Mouse (Mus musculus) hindlimb bud, embryonic 11.5 days (tissue): ENCODE results near the gene Cfap77.
"Not testable (repeated sequence)": the region's sequence is repeated elsewhere in the genome, so short reads cannot be mapped to it uniquely, and the experiment has no call there.

Experiments
- DNase-seq: peaks from one replicate; pipeline ENCODE4 v3.0.0-alpha.2; 2012; ENCODE audit warnings: low read depth, low spot score; ENCODE audit errors: extremely low spot score

The Cfap77 gene

DNA sequence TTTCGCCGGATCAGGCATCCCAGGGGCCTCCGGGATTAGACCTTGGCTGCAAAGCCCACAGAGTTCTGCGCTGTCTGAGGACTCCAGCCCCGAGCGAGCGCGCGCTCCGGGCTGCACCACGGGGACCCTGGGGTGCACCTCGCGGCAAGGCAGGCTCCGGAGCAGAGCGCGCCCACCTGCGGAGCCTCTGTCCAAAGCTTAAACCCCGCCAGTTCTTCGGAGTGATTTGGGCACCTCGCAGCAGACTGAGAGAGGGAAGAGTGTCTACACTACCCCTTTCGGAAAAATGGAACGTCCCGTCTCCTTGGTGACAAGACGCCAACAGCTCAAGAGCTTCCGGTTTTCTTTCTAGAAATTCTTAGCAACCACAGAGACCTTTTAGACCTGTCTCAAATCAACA lies at the start of gene Cfap77:
Gene Cfap77, minus strand, starts transcription at position 76 of the 400 bp plus-strand sequence.
- DNase-seq = no peak

DNA sequence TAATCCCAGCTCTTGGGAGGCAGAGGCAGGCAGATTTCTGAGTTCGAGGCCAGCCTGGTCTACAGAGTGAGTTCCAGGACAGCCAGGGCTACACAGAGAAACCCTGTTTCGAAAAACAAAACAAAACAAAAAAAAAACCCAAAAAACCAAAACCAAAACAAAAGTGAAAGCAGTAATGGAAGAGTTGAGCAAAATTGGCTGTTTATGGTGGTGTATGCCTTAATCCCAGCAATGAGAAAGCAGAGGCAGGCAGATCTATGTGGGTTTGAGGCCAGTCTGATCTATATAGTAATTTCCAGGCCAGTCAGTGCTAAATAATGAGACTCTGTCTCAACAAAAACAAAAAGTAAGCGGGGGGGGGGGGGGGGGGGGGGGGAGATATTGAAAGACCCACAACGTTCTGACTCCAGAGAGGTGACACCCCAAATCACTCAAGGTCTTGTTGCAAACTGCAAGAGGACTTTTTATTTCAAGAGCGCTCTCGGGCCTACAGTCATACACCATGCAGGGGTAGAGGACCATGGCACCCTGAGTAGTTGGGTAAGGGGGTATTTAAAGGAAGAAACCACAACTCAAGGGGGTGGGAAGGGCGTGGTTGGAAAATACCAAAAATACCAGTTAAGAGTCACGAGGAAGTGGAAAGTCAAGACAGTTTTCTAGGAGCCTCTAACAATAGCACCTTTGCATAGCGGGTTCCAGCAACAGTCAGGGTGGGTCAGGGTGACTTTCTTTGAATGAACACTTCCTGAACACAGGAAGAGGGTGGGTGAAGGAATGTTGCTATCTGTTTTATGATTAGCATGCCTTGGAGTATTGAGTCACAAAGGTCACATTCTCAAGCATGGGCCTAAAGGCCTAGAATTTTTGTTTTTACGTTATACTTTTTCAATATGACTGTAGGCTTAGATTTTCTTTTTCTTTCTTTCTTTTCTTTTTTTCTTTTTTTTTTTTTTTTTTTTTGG lies 47.8 kb upstream of the Cfap77 start:
- not testable (repeated sequence) for DNase-seq

DNA sequence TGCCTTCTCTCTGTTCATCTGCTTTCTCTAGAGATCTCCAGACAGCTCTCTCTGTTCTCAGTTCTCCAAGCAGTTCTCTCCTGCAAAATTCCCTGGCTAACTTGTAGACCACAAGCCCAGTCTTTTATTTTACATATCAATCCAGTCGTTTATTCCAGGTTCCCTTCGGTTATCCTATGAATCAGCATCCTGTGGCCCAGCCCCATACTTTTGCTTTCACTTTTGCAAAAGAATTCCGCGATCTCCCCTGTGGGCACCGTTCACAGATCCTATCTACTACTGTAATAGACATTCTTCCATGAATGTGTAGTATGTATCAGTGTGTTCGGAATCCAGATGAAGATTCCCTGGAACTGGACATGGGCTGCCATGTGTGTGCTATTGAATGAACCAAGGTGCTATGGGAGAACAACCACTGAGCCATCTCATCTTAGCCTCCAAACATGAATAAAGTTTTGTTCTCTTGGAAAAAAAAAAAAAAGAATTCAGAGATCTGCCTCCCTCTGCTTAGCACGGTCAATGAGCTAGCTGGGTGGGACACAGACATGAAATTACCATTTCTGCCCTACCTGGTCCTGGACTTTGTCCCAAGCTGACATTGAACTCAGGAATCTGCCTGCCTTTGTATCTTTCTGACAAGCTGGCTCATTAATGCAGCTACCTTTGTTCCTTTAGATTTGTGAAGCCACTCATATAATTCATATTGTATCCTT lies 46.1 kb upstream of the Cfap77 start:
- no peak for DNase-seq

DNA sequence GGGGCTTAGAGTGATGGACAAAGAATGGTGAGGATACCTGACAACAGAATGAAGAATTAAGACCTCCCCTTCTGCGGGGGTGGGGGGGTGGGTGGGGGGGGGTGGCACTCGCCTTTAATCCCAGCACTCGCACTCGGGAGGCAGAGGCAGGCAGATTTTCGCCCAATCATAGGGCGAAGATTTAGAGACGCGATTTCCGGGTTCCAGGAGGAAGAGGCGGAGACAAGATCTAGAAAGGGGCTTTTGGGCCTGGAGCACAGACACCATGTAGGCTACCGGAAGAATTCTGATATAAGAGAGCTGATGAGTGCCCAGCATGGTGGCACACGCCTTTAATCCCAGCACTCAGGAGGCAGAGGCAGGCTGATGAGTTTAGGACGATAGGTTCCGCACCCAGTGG lies 44.8 kb upstream of the Cfap77 start:
- no peak for DNase-seq

DNA sequence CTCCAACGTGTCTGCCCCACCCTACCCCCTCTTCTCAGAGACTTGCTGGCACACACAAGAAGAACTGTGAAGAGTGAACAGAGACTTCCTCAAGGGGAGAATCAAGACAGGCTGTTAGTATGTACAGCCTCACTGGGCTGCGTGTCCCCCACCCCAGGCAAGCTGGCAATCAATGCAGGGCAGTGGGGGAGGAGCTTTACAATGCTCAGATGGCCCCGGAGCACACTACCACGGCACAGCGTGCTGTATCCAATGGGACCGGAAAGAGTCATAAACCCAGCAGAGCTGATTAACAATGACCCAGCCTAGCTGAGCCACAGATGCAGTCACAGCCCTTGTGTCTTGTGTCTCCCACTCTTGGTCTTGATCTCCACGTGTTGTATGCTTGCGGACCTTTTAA lies 43.9 kb upstream of the Cfap77 start:
- no peak for DNase-seq

DNA sequence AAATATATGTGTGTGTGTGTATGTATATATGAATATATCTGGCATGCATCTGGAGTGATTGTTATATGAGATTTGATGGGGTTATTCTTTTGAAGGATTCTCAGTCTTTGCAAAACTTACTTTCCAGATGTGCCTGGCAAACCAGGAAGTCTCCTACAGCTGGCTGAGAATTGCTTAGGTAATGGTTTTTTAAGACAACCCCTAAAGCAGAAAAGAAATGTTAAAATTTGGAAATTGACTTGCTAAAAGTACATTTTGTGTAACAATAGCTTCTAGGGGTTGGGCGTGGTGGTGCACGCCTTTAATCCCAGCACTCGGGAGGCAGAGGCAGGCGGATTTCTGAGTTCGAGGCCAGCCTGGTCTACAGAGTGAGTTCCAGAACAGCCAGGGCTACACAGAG lies 43.1 kb upstream of the Cfap77 start:
- DNase-seq = not testable (repeated sequence)

DNA sequence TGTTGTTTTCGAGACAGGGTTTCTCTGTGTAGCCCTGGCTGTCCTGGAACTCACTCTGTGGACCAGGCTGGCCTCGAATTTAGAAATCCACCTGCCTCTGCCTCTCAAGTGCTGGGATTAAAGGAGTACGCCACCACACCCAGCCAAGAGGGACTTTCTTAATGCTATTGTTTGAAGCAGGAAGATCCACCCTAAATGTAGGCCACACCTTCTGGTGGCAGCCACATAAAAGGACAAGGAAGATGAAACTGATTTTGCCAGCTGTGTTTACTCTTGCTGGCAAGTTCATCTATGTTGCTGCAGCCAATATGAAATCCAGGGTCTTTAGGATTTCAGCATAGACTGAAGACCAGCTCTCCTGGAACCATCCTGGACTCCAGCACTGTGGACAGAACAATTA lies 42.6 kb upstream of the Cfap77 start:
- DNase-seq = no peak

DNA sequence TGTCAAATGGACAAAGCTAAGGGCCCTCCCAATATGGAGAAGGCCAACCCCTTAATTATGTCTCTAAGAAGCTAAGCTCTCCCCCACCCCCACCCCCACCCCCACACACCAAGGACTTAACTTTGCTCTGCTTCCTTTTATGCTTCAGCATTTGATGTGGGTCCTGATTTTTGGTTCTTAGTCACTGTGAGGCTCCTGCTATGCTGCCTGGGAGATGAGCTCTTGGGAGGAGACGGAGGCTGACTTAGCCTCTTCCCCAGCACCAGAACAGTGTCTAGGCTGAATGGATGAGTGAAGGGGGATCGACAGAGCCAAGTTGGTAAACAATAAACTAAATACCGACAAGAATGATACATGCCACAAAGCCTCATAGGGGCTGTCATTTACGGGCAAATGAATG lies 41.9 kb upstream of the Cfap77 start:
- DNase-seq = no peak

DNA sequence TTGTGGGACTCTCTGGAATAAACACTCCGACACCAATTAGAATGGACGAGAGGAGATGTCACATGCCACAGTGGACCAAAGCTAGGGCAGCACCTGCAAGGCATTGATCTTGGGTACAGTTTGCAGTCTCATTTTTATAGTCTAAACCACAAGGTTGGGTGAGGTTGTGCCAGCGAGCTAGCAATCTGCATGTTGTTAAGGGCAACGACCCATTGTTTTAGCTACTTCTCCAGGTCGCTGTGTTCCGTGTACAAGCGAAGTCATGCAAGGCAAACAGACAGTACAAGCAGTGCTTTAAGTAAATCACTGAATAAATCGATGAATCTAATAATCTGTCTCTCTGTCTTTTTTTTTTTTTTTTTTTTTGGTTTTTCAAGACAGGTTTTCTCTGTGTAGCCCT lies 40.8 kb upstream of the Cfap77 start:
- DNase-seq = no peak

DNA sequence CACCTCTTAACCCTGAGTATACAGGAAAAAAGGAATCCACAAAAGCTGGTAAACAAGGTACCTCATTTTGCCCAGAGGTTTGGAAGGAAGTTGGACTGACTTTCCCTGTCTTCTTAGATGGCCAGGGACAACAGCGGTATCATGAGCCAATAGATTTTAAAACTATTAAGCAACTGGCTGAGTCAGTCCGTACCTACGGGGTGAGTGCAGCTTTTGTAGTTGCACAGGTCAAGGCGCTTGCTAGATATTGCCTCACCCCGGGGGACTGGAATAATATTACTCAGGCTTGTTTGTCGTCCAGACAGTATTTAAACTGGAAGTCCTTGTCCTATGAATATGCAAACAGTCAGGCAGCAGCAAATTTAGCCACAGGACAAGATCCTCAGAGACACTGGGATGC lies 34.4 kb upstream of the Cfap77 start:
- DNase-seq = not testable (repeated sequence)

DNA sequence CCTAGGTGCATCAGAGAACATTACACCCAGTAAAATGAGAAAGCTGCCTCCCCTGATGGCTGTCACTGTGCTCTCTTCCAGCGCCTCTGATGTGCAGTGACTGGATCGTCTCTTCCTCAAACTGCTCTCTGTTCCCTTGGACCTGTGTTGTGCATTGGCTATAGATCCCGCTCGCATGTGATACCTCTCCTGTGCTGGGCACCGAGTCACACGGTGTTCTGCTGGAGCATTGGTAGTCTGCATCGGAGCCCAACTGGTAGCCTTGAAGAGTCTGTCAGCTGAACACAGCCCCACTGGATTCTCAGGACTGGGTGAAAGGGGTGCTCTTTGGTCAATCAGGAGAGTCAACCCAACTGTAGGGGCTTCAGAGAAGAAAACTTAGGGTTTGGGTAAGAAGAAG lies 31.2 kb upstream of the Cfap77 start:
- DNase-seq = no peak

DNA sequence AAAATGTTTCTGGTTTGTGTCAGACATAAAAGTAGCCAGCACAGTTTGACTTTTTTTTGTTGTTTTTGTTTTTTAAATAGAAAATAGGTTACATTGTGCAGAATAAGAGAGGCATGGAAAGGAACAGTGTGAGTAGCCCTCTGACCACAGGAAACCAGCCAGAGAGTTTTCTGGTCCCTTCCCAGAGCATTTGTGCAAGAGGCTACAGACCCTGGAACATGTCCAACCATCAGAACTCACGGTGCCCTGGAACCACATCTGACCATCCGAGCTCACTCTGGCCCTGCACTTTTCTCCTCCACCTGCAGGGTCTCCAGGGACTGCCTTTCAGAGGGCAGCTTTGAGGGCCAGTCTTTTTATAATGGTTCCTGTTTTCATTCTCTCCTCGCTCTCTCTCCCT lies 27.1 kb upstream of the Cfap77 start:
- DNase-seq = no peak

DNA sequence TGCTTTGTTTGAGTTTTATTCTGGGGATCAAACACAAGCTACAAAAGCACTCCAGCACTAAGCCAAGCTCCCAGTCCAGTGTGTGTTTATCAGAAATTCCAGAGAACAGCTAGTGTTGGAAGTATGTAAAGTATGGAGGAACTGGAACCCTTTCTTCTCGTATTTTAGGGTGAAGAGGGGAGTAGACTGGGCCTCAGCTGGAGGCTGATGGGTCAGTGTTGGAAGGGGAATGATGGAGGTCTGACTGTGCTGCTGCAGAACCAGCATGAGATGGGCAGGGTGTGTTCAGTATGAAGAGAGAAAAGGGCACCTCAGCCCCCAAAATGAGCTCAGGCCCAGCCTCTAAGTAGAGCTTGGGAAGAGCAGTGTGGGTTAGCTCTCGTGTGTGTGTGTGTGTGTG lies 21.4 kb upstream of the Cfap77 start:
- no peak for DNase-seq

DNA sequence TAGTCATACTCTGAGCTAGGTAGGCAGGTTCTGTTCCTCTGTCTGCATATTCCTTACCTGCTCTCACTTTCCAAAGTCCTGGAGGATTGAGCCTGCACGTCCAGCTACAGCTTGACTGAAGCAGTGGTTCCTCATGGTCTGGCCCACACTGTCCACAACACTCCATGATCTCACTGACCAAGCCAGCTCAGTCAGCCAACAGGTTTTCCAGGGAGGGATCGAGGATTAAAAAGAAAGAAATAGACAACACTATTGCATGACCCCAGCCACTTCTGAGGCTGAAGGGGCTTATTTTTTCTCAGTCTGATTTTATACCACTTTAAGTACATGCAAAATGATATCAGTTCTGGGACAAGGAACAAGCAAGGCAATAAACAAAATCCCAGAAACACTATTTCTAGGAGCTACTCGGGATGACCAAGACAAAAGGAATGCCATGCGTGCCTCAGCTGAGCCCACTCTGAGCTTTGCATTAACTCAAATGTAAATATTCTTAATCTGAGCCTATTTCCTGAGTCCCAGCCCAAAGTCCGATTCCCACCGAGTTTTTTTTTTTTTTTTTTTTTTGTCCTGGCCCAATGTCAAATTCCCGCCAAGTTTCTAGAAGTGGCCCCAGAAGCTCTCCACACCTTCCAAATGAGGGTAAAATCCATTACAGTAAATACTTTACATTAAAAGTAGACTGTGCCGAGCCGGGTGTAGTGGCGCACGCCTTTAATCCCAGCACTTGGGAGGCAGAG lies 20.6 kb upstream of the Cfap77 start:
- DNase-seq = no peak

DNA sequence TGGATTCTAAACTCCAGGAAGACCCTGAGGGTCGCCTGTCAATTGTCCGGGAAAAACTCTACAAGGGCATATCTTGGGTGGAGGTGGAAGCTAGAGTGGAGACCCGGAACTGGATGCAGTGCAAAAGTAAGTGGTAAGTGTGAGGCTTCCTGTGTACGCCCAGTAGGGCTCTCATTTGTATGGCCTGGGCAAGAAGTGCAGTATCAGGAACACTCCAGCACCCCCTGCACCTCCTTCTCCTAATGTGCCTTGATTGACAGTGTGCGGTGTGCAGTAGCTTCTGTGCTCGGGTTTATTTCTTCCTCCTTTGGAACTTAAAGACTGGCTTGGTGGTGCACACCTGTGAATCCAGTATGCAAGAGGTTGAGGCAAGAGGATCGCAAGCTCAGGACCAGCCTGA lies 19.8 kb upstream of the Cfap77 start:
- no peak for DNase-seq

DNA sequence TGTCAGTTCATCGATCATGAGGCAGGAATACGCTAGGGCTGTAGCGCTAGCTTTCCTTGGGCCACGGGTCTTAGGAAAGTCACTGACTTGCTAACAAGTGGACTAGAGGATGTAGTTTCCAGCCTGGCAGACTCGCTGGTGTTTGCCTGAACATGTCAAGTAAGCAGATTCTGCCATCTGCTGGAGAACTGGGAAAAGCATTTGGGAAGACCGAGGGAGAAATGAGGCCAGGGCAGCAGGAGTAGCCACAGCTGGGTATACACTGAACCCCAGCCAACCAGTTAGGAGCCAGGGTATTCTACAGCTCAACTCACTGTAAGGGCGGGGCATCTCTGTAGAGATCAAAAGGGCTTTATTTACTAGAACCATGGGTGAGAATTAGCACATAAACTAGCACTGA lies 11.5 kb upstream of the Cfap77 start:
- DNase-seq = no peak

DNA sequence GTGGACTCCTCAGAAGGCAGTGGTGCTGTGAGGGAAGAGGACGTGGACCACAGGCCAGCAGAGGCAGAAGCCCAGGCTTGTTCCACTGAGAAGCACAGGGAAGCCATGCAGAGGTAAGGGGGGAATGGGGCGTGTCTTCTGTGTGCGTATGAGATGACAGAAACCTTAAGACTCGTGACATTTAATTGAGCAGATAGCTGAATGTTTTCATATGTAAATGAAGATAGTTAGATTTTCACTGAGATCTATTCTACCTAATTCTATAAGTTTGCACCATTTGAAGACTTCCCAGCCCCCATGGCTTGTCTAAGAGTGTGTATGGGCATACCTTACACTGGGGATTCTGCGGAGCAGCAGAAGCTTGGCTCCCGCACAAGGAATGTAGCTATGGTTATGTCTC lies 10.9 kb upstream of the Cfap77 start:
- no peak for DNase-seq

DNA sequence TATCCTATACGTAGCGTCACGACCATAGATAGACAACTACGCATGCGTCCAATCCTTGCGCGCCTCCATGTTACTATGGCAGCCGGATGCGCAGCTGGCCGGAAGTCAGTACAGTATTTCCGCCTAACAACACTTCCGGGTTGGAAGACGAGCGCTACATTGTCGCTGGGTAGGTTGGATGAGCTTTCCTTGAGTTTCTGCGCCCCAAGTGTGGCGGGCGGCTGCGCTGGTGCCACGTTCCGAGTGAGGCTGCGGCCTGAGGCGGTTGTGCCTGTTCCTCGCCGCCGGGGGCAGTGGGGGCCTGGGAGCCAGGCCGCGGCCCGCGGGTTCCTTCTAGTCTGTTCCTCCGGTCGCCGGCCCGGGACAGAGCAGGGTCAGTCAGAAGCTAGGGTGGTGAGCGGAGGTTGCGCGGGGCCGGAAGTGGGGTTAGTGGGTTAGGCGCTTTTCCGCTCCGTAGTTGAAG lies 5.3 kb upstream of the Cfap77 start, which contains the start of gene Ttf1:
Gene Ttf1, plus strand, starts transcription at position 128 of the 463 bp plus-strand sequence.
- DNase-seq = no peak

DNA sequence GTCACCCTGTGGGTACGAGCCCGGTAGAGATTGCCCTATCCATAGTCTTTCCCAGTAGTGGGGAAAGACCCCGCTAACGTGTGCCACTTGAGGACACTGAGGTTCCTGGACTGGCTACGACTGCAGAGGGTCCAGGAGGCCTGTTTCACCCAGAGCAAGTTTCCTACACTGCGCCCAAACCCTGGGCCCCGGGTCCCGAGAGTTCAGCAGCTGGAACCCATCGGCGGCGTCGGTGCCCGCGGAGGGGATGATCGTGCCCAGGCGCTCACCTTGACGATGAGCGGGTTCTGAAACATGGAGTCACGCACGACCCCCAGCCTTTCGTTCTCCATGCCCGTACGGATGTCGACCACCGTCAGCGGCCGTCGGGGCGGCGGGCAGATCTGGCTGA lies 326 bp downstream of the Cfap77 start:
- no peak for DNase-seq

DNA sequence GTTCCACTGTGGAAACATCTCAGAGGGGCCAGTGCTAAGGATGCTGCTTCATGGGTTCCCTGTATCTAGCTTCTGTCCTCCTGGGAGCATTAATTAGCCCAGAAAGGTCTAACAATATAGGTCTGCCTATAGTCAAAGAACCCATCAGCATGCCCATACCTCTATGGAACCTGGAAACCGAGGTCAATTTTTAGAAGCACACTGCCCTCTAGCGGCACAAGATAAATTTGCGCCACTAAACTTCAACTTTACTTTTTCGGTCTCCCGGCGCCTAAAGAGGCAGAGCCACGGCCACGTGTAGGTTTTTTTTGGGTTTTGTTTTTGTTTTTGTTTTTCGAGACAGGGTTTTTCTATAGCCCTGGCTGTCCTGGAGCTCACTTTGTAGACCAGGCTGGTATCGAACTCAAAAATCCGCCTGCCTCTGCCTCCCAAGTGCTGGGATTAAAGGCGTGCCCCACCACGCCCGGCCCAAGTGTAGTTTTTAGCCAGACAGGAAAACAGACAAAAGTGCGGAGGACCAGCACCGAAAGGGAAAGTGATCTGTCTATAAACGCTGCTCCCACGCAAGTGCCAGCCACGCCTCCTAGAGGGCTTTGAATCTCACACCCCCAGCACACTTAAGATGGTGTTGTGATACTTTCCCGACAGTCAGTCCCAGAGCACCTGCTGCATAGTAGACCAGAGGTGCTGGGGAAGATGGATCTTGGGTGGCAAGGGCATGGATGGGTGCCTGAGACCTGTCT lies 893 bp downstream of the Cfap77 start:
- DNase-seq = no peak
